Mouse (Mus musculus): ENCODE measurements around the gene Sf3b1.

DNA sequence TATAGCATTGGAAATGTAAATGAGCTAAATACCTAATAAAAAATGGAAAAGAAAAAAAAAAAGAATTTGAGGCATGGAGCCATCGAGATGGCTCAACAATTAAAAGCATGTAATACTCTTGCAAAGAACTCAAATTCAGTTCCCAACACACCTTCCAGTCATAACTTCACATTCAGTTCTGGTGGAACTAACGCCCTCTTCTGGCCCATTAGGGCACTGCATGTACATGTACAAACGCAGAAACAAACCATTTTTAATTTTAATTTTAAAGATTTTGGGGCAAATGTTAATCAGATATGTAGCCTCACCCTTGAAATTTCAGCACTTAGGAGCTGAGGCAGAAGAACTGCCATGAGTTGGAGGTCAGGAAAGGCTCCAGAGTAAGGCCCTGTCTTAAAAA, 68.8 kb downstream of the Sf3b1 start:
- no peak for TF ChIP-seq GATA1 (IDR thresholded peaks at IDR 0.05; ENCODE audit: borderline replicate concordance, low read length)
- no peak for TF ChIP-seq FLI1 (IDR thresholded peaks at IDR 0.05; ENCODE audit: low read length)
